Mouse (Mus musculus): ENCODE data around the gene Prim2. TPM values are rescaled to one million over a fixed set of nuclear protein-coding genes. Genes with fewer than 3 reads are reported as not detected.

Gene Prim2
- polyA plus RNA-seq, 1 experiment from 2014 or later: 21.5 TPM

- Histone ChIP-seq H3K27me3 (replicated peaks; ENCODE audit: control insufficient read depth, insufficient read depth, low read length) (no peaks in the 10 kb centered on the region), H3K4me1 (ENCODE audit: control insufficient read depth, insufficient read depth, low read depth, low read length) (no peaks in the 10 kb centered on the region; the same call in 1 of the 2 replicates), H3K9ac (ENCODE audit: low read depth, low read length) (no peak overlapping the region), H3K36me3 (ENCODE audit: control insufficient read depth, insufficient read depth, low read length) (no peaks in the 10 kb centered on the region), H3K4me2 (ENCODE audit: low read length) (no peak overlapping the region), H3K4me3 (ENCODE audit: low read length) (no peak overlapping the region), H3K9me3 (ENCODE audit: control insufficient read depth, low read length) (no peaks in the 10 kb centered on the region), H3K27ac (ENCODE audit: low read depth, low read length) (no peak overlapping the region)
- 43% methylated on average over 8 of the region's 8 CpGs for WGBS
- ATAC-seq: peak; percentile 77
Observed at GRCm38 (mm10) chr1:33590556-33591411, 78.8 kb downstream of the Prim2 start.

GRCm38 (mm10) chr1:33589531-33589930, 80.1 kb downstream of the Prim2 start:
- no peaks in the 10 kb centered on the region for H3K36me3 ChIP-seq (ENCODE audit: control insufficient read depth, insufficient read depth, low read length)
- no peaks in the 10 kb centered on the region for H3K9me3 ChIP-seq (ENCODE audit: control insufficient read depth, low read length)
- WGBS: 83% methylated on average over 2 of the region's 2 CpGs
- no peak overlapping the region for H3K4me2 ChIP-seq (ENCODE audit: low read length)
- no peaks in the 10 kb centered on the region; the same call in 1 of the 2 replicates for H3K4me1 ChIP-seq (ENCODE audit: control insufficient read depth, insufficient read depth, low read depth, low read length)
- no peaks in the 10 kb centered on the region for H3K27me3 ChIP-seq (replicated peaks; ENCODE audit: control insufficient read depth, insufficient read depth, low read length)
- no peak overlapping the region for H3K4me3 ChIP-seq (ENCODE audit: low read length)
- ATAC-seq: no peak
- no peak overlapping the region for H3K9ac ChIP-seq (ENCODE audit: low read depth, low read length)
- no peak overlapping the region for H3K27ac ChIP-seq (ENCODE audit: low read depth, low read length)

- H3K9me3 ChIP-seq (ENCODE audit: control insufficient read depth, low read length): no peaks in the 10 kb centered on the region
- no peak overlapping the region for H3K4me2 ChIP-seq (ENCODE audit: low read length)
- no peaks in the 10 kb centered on the region for H3K27me3 ChIP-seq (replicated peaks; ENCODE audit: control insufficient read depth, insufficient read depth, low read length)
- WGBS: 63% methylated on average over 5 of the region's 6 CpGs
- ATAC-seq: no peak
- no peak overlapping the region for H3K27ac ChIP-seq (ENCODE audit: low read depth, low read length)
- no peak overlapping the region for H3K4me3 ChIP-seq (ENCODE audit: low read length)
- H3K4me1 ChIP-seq (ENCODE audit: control insufficient read depth, insufficient read depth, low read depth, low read length): no peaks in the 10 kb centered on the region; the same call in 1 of the 2 replicates
- no peaks in the 10 kb centered on the region for H3K36me3 ChIP-seq (ENCODE audit: control insufficient read depth, insufficient read depth, low read length)
- no peak overlapping the region for H3K9ac ChIP-seq (ENCODE audit: low read depth, low read length)
Observed at GRCm38 (mm10) chr1:33588557-33588956, 81.0 kb downstream of the Prim2 start.

- no peak for ATAC-seq
- no peaks in the 10 kb centered on the region for H3K4me1 ChIP-seq (ENCODE audit: control insufficient read depth, insufficient read depth, low read depth, low read length)
- H3K9ac ChIP-seq (ENCODE audit: low read depth, low read length): no peak overlapping the region
- no peak overlapping the region for H3K4me2 ChIP-seq (ENCODE audit: low read length)
- H3K27ac ChIP-seq (ENCODE audit: low read depth, low read length): no peak overlapping the region
- no peaks in the 10 kb centered on the region for H3K9me3 ChIP-seq (ENCODE audit: control insufficient read depth, low read length)
- no peaks in the 10 kb centered on the region for H3K36me3 ChIP-seq (ENCODE audit: control insufficient read depth, insufficient read depth, low read length)
- H3K4me3 ChIP-seq (ENCODE audit: low read length): no peak overlapping the region
- no peaks in the 10 kb centered on the region for H3K27me3 ChIP-seq (replicated peaks; ENCODE audit: control insufficient read depth, insufficient read depth, low read length)
Observed at GRCm38 (mm10) chr1:33584590-33584978, 85.0 kb downstream of the Prim2 start.

- no peak overlapping the region for H3K4me3 ChIP-seq (ENCODE audit: low read length)
- 93% methylated on average over 7 of the region's 7 CpGs for WGBS
- H3K27me3 ChIP-seq (replicated peaks; ENCODE audit: control insufficient read depth, insufficient read depth, low read length): no peaks in the 10 kb centered on the region
- H3K4me2 ChIP-seq (ENCODE audit: low read length): no peak overlapping the region
- H3K9ac ChIP-seq (ENCODE audit: low read depth, low read length): no peak overlapping the region
- H3K9me3 ChIP-seq (ENCODE audit: control insufficient read depth, low read length): no peaks in the 10 kb centered on the region
- no peaks in the 10 kb centered on the region for H3K36me3 ChIP-seq (ENCODE audit: control insufficient read depth, insufficient read depth, low read length)
- no peak overlapping the region for H3K27ac ChIP-seq (ENCODE audit: low read depth, low read length)
- ATAC-seq: no peak
- no peaks in the 10 kb centered on the region for H3K4me1 ChIP-seq (ENCODE audit: control insufficient read depth, insufficient read depth, low read depth, low read length)
Observed at GRCm38 (mm10) chr1:33583817-33584589, 85.6 kb downstream of the Prim2 start.

GRCm38 (mm10) chr1:33578593-33578992, 91.0 kb downstream of the Prim2 start:
- no peaks in the 10 kb centered on the region for H3K4me1 ChIP-seq (ENCODE audit: control insufficient read depth, insufficient read depth, low read depth, low read length)
- no peak overlapping the region for H3K9ac ChIP-seq (ENCODE audit: low read depth, low read length)
- ATAC-seq: no peak
- no peaks in the 10 kb centered on the region for H3K9me3 ChIP-seq (ENCODE audit: control insufficient read depth, low read length)
- 86% methylated on average over 6 of the region's 6 CpGs for WGBS
- H3K4me3 ChIP-seq (ENCODE audit: low read length): no peak overlapping the region
- H3K27me3 ChIP-seq (replicated peaks; ENCODE audit: control insufficient read depth, insufficient read depth, low read length): no peaks in the 10 kb centered on the region
- H3K4me2 ChIP-seq (ENCODE audit: low read length): no peak overlapping the region
- no peaks in the 10 kb centered on the region for H3K36me3 ChIP-seq (ENCODE audit: control insufficient read depth, insufficient read depth, low read length)
- no peak overlapping the region for H3K27ac ChIP-seq (ENCODE audit: low read depth, low read length)

GRCm38 (mm10) chr1:33574459-33574858, 95.1 kb downstream of the Prim2 start:
- no peaks in the 10 kb centered on the region for H3K9me3 ChIP-seq (ENCODE audit: control insufficient read depth, low read length)
- H3K27me3 ChIP-seq (replicated peaks; ENCODE audit: control insufficient read depth, insufficient read depth, low read length): no peaks in the 10 kb centered on the region
- WGBS: 98% methylated on average over 6 of the region's 6 CpGs
- no peaks in the 10 kb centered on the region for H3K36me3 ChIP-seq (ENCODE audit: control insufficient read depth, insufficient read depth, low read length)
- no peaks in the 10 kb centered on the region for H3K4me1 ChIP-seq (ENCODE audit: control insufficient read depth, insufficient read depth, low read depth, low read length)
- H3K27ac ChIP-seq (ENCODE audit: low read depth, low read length): no peak overlapping the region
- no peak overlapping the region for H3K4me2 ChIP-seq (ENCODE audit: low read length)
- H3K9ac ChIP-seq (ENCODE audit: low read depth, low read length): no peak overlapping the region
- ATAC-seq: no peak
- no peak overlapping the region for H3K4me3 ChIP-seq (ENCODE audit: low read length)

- no peak overlapping the region for H3K4me3 ChIP-seq (ENCODE audit: low read length)
- WGBS: 54% methylated on average over 7 of the region's 7 CpGs
- H3K9me3 ChIP-seq (ENCODE audit: control insufficient read depth, low read length): no peaks in the 10 kb centered on the region
- no peaks in the 10 kb centered on the region for H3K27me3 ChIP-seq (replicated peaks; ENCODE audit: control insufficient read depth, insufficient read depth, low read length)
- no peak for ATAC-seq
- H3K9ac ChIP-seq (ENCODE audit: low read depth, low read length): no peak overlapping the region
- no peak overlapping the region for H3K4me2 ChIP-seq (ENCODE audit: low read length)
- H3K4me1 ChIP-seq (ENCODE audit: control insufficient read depth, insufficient read depth, low read depth, low read length): no peaks in the 10 kb centered on the region
- no peaks in the 10 kb centered on the region for H3K36me3 ChIP-seq (ENCODE audit: control insufficient read depth, insufficient read depth, low read length)
- H3K27ac ChIP-seq (ENCODE audit: low read depth, low read length): no peak overlapping the region
Observed at GRCm38 (mm10) chr1:33565764-33566401, 103.7 kb downstream of the Prim2 start.

- Histone ChIP-seq H3K36me3 (ENCODE audit: control insufficient read depth, insufficient read depth, low read length) (no peaks in the 10 kb centered on the region), H3K4me2 (ENCODE audit: low read length) (no peak overlapping the region), H3K4me3 (ENCODE audit: low read length) (no peak overlapping the region), H3K9ac (ENCODE audit: low read depth, low read length) (no peak overlapping the region), H3K27me3 (replicated peaks; ENCODE audit: control insufficient read depth, insufficient read depth, low read length) (no peaks in the 10 kb centered on the region), H3K9me3 (ENCODE audit: control insufficient read depth, low read length) (no peaks in the 10 kb centered on the region), H3K4me1 (ENCODE audit: control insufficient read depth, insufficient read depth, low read depth, low read length) (no peaks in the 10 kb centered on the region), H3K27ac (ENCODE audit: low read depth, low read length) (no peak overlapping the region)
- 85% methylated on average over 6 of the region's 6 CpGs for WGBS
- ATAC-seq: no peak
Observed at GRCm38 (mm10) chr1:33564032-33564431, 105.6 kb downstream of the Prim2 start.

All from hindbrain, embryonic 16.5 days (tissue).